Mouse (Mus musculus) CD4-positive naive resting alpha-beta T cell, adult 57 days (primary cell): ENCODE results near the gene Clpb. TPM values are rescaled to one million over a fixed set of nuclear protein-coding genes. Genes with fewer than 3 reads are reported as not detected.

Source experiments
- total RNA-seq: library from RNA; stranded (reverse); gene quantifications from one replicate; pipeline ENCODE4 v1.2.4, GENCODE M21; 2023

Gene Clpb
- 21.1 TPM for total RNA-seq

DNA sequence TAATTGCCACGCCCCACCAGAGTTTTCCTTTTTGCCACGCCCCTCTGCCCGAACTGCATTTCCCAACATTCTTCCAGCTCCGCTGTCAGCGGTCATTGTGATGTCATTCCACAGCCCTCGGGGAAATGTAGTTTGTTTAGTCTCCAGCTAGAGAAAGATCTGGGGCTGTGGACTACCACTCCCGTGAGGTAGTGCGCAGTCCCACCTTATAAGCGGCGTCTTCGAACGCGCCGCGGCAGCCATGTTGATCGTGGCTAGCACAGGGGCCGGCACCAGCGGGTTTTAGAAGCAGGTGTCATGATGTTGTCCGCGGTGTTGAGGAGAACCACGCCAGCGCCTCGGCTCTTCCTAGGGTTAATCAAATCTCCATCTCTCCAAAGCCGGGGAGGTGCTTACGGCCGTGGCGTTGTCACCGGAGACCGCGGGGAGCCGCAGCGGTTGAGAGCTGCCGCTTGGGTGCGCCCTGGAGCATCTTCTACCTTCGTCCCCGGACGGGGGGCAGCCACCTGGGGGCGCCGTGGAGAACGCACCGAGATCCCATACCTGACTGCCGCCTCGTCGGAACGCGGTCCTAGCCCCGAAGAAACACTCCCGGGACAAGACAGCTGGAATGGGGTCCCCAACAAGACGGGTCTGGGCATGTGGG lies at the start of gene Clpb:
Gene Clpb (plus strand): TSS at position 120 of the 646 bp plus-strand sequence.

GRCm38 (mm10) chr7:101817861-101818401 lies 154.5 kb downstream of the Clpb start, which contains the start of gene Phox2a:
Gene Phox2a (plus strand): TSS chr7:101818313.

GRCm38 (mm10) chr7:101837606-101838471 lies 174.4 kb downstream of the Clpb start, which contains the start of gene Inppl1:
Gene Inppl1 (minus strand): TSS chr7:101838229.

Other genes starting within 250 kb of the Clpb start
- 74.9 TPM for gene Pde2a, start 241.9 kb upstream of the Clpb start, total RNA-seq
- gene Art2b, start 78.0 kb upstream of the Clpb start, total RNA-seq = 20.6 TPM
- gene Phox2a, start 154.7 kb downstream of the Clpb start, total RNA-seq = not detected
- 20.5 TPM for gene Inppl1, start 174.6 kb downstream of the Clpb start, total RNA-seq
- not detected for gene Folr2, start 193.6 kb downstream of the Clpb start, total RNA-seq
- gene Anapc15, start 200.1 kb downstream of the Clpb start, total RNA-seq = 38.9 TPM
- gene Folr1, start 207.2 kb downstream of the Clpb start, total RNA-seq = not detected
- 57.3 TPM for gene Lamtor1, start 242.3 kb downstream of the Clpb start, total RNA-seq
- 0.44 TPM for gene Tomt, start 242.7 kb downstream of the Clpb start, total RNA-seq